Mouse (Mus musculus) G1E (cell line): ENCODE measurements around the gene Ephx4.

Experiments
- CTCF ChIP-seq: IDR thresholded peaks from 2 replicates; pipeline ENCODE4 v1.5.1; 2012; ENCODE audit warnings: low read depth, low read length, inconsistent platforms, mixed read lengths
- GATA1 ChIP-seq: IDR thresholded peaks from 2 replicates; pipeline ENCODE4 v1.6.1; 2012; ENCODE audit warnings: borderline replicate concordance, low read length, inconsistent platforms, mixed read lengths
- POLR2AphosphoS5 ChIP-seq: IDR thresholded peaks from 2 replicates; pipeline ENCODE4 v1.6.1; 2012; ENCODE audit warnings: low read depth, low read length, inconsistent platforms; ENCODE audit not compliant: insufficient replicate concordance
- TAL1 ChIP-seq: conservative IDR thresholded peaks from 2 replicates; pipeline ENCODE4 v1.6.1; 2012; ENCODE audit warnings: low read depth, low read length, inconsistent platforms, mixed read lengths

GRCm38 (mm10) chr5:107405361-107405760, 2.8 kb downstream of the Ephx4 start:
- TF ChIP-seq CTCF (no peak), GATA1 (no peak), POLR2AphosphoS5 (no peak), TAL1 (no peak)
